Comparison of ENCODE assay signal across 9 mouse cellular contexts in genomic region chr7:100848744-100849143, GRCm38 (mm10). TPM values are rescaled to one million over a fixed set of nuclear protein-coding genes. Genes with fewer than 3 reads are reported as not detected.
DNase-seq lines count a peak whose midpoint lies in the region; ATAC-seq and TF ChIP-seq lines count a peak whose summit lies in the region.
"Had no signal": no experiment of that assay in that cellular context is flagged by ENCODE, and none has a peak within 500 bp of the region (broad histone marks: within the 10 kb centered on the region; RNA-seq: fewer than 3 reads in every experiment).

No protein-coding gene starts in this region.

- no peak overlapping the region for H3K4me2 ChIP-seq in intestine, postnatal 0 days (replicated peaks; ENCODE audit: low read depth)
- H3K4me2 ChIP-seq in intestine, embryonic 16.5 days (ENCODE audit: low read depth, low read length) = no peak overlapping the region
- H3K4me2 ChIP-seq in hindbrain, postnatal 0 days (ENCODE audit: low read depth, low read length) = no peak overlapping the region
- H3K4me2 ChIP-seq: embryonic facial prominence, embryonic 12.5 days had no signal

- H3K36me3 ChIP-seq in intestine, postnatal 0 days (ENCODE audit: control insufficient read depth, insufficient read depth) = no peaks in the 10 kb centered on the region; the same call in 1 of the 2 replicates
- H3K36me3 ChIP-seq in intestine, embryonic 16.5 days (ENCODE audit: control insufficient read depth, insufficient read depth, low read length) = no peaks in the 10 kb centered on the region
- H3K36me3 ChIP-seq in hindbrain, postnatal 0 days (ENCODE audit: insufficient read depth, low read length) = no peaks in the 10 kb centered on the region
- H3K36me3 ChIP-seq in limb, embryonic 10.5 days = peaks cover 44% of the 10 kb centered on the region
- H3K36me3 ChIP-seq: embryonic facial prominence, embryonic 12.5 days had no signal

- no peaks in the 10 kb centered on the region for H3K9me3 ChIP-seq in intestine, postnatal 0 days (ENCODE audit: control insufficient read depth)
- H3K9me3 ChIP-seq in intestine, embryonic 16.5 days (ENCODE audit: control insufficient read depth, low read length) = no peaks in the 10 kb centered on the region
- H3K9me3 ChIP-seq in hindbrain, postnatal 0 days (ENCODE audit: low read length) = no peaks in the 10 kb centered on the region
- H3K9me3 ChIP-seq in limb, embryonic 10.5 days (replicated peaks) = no peaks in the 10 kb centered on the region
- H3K9me3 ChIP-seq: embryonic facial prominence, embryonic 12.5 days had no signal

- H3K27me3 ChIP-seq in intestine, postnatal 0 days (replicated peaks; ENCODE audit: control insufficient read depth, insufficient read depth, low read length) = no peaks in the 10 kb centered on the region
- H3K27me3 ChIP-seq in intestine, embryonic 16.5 days (replicated peaks; ENCODE audit: control insufficient read depth, insufficient read depth, low read length) = no peaks in the 10 kb centered on the region
- no peaks in the 10 kb centered on the region for H3K27me3 ChIP-seq in hindbrain, postnatal 0 days (ENCODE audit: insufficient read depth, low read length)
- H3K27me3 ChIP-seq in limb, embryonic 10.5 days (ENCODE audit: low read depth, poor library complexity, severe bottlenecking) = no peaks in the 10 kb centered on the region
- H3K27me3 ChIP-seq: embryonic facial prominence, embryonic 12.5 days had no signal

- H3K27ac ChIP-seq in intestine, postnatal 0 days (ENCODE audit: low read depth, low read length) = no peak overlapping the region
- no peak overlapping the region for H3K27ac ChIP-seq in intestine, embryonic 16.5 days (ENCODE audit: low read length)
- H3K27ac ChIP-seq in hindbrain, postnatal 0 days = no peak overlapping the region
- no peak overlapping the region for H3K27ac ChIP-seq in limb, embryonic 10.5 days
- H3K27ac ChIP-seq: embryonic facial prominence, embryonic 12.5 days had no signal

- H3K9ac ChIP-seq in intestine, postnatal 0 days (ENCODE audit: low read depth, low read length) = no peak overlapping the region
- H3K9ac ChIP-seq in intestine, embryonic 16.5 days (ENCODE audit: low read depth, low read length) = no peak overlapping the region
- H3K9ac ChIP-seq in hindbrain, postnatal 0 days (replicated peaks; ENCODE audit: low read length) = no peak overlapping the region
- H3K9ac ChIP-seq: embryonic facial prominence, embryonic 12.5 days had no signal

- peak; percentile 81 for TF ChIP-seq CTCF in intestine, postnatal 0 days (IDR thresholded peaks at IDR 0.05; ENCODE audit: low read depth)
- peak; percentile 77 for TF ChIP-seq CTCF in hindbrain, postnatal 0 days (IDR thresholded peaks at IDR 0.05; ENCODE audit: low read depth)

- no peaks in the 10 kb centered on the region; the same call in 1 of the 2 replicates for H3K4me1 ChIP-seq in intestine, postnatal 0 days (replicated peaks; ENCODE audit: control insufficient read depth, insufficient read depth, low read length)
- peaks cover 27% of the 10 kb centered on the region for H3K4me1 ChIP-seq in intestine, embryonic 16.5 days (ENCODE audit: control insufficient read depth, insufficient read depth, low read length)
- 0 out of 2 replicates have a peak, but pooled peaks cover 7% of the 10 kb centered on the region for H3K4me1 ChIP-seq in hindbrain, postnatal 0 days (ENCODE audit: insufficient read depth, low read length)
- peaks cover 64% of the 10 kb centered on the region for H3K4me1 ChIP-seq in limb, embryonic 10.5 days

- no peak for ATAC-seq in intestine, postnatal 0 days
- no peak for ATAC-seq in intestine, embryonic 16.5 days
- ATAC-seq in hindbrain, postnatal 0 days = no peak

- 33% methylated on average over 6 of the region's 6 CpGs for WGBS in intestine, postnatal 0 days
- WGBS in intestine, embryonic 16.5 days = 37% methylated on average over 6 of the region's 6 CpGs
- 35% methylated on average over 6 of the region's 6 CpGs for WGBS in hindbrain, postnatal 0 days
- 32% methylated on average over 6 of the region's 6 CpGs for WGBS in limb, embryonic 10.5 days

- DNase-seq in NIH3T3 (ENCODE audit: low read depth) = peak; percentile 75
- peak; percentile 77 to 86 for DNase-seq in cerebellum, postnatal 25 days
- DNase-seq in hindbrain, postnatal 0 days (ENCODE audit: low spot score) = peak; percentile 75
- peak; percentile 60 for DNase-seq in limb, embryonic 10.5 days (ENCODE audit: low spot score)
- peak; percentile 59 for DNase-seq in ovary, postnatal 14 days (ENCODE audit: low spot score)
- DNase-seq in thymus, postnatal 14 days = peak; percentile 80

- H3K4me3 ChIP-seq in intestine, postnatal 0 days (ENCODE audit: low read depth, low read length) = no peak overlapping the region
- no peak overlapping the region for H3K4me3 ChIP-seq in intestine, embryonic 16.5 days (ENCODE audit: low read length)
- no peak overlapping the region for H3K4me3 ChIP-seq in hindbrain, postnatal 0 days (ENCODE audit: low read length)
- H3K4me3 ChIP-seq in limb, embryonic 10.5 days = no peak overlapping the region
- H3K4me3 ChIP-seq: embryonic facial prominence, embryonic 12.5 days had no signal

RNA-seq across cellular contexts. Expression of gene Relt, which starts 14.5 kb away (rescaled TPM):
- 0.78 and 1.0 TPM in 2 replicates for polyA plus RNA-seq in intestine, postnatal 0 days (2015; fragmentation: Nextera tagmentation; extraction: Ambion mirVana)
- 2.4 and 3.8 TPM in 2 replicates for polyA plus RNA-seq in intestine, embryonic 16.5 days (2015; fragmentation: Nextera tagmentation; extraction: Ambion mirVana)
- total RNA-seq in hindbrain, postnatal 0 days (2014; rRNA removed) = 10.5 and 12.2 TPM in 2 replicates
- polyA plus RNA-seq in hindbrain, postnatal 0 days (2015; fragmentation: Nextera tagmentation; extraction: Ambion mirVana) = 5.0 and 6.2 TPM in 2 replicates
- 5.9 and 7.9 TPM in 2 replicates for polyA plus RNA-seq in limb, embryonic 10.5 days (2016; fragmentation: Nextera tagmentation; extraction: Ambion mirVana)
